Mouse (Mus musculus) brain, embryonic 18.5 days (tissue): Measurements from ENCODE around the gene C2.

Source experiments
- DNase-seq: peaks from one replicate; pipeline ENCODE4 v3.0.0-alpha.2; 2012; ENCODE audit warnings: low read depth, low spot score

Gene C2

GRCm38 (mm10) chr17:34881683-34882310 is 16.3 kb downstream of the C2 start, which contains the start of gene Gm20547:
TSS of gene Gm20547 (minus strand) at chr17:34882042.
- no peak for DNase-seq

GRCm38 (mm10) chr17:34881166-34881565 is 16.9 kb downstream of the C2 start:
- DNase-seq, result no peak

- DNase-seq, result no peak
Observed at GRCm38 (mm10) chr17:34879336-34879879, 18.7 kb downstream of the C2 start, which contains the start of gene Zbtb12. TSS of gene Zbtb12 (plus strand) at chr17:34879483.

- no peak for DNase-seq
Observed at GRCm38 (mm10) chr17:34874321-34874720, 23.7 kb downstream of the C2 start.

DNA sequence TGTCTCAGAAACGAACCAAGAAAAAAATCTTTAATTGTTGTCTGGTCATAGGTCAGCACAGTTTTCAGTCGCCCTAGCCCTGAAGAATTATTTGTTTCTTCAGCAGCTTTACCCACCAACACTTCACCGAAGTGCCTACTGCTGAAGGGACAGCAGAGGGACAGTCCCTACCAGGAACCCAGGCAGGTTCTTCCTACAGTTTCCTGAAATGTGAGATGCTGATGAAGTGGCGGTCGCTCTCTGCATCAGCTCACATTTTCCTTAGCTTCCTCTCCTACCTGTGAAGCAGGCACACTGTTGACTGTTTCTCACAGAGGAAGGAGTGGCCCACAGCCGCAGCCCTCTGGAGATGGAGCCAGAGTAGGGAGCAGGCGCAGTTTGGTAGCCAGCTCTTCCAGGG is 32.1 kb downstream of the C2 start:
- DNase-seq, result no peak

GRCm38 (mm10) chr17:34862416-34863081 is 35.5 kb downstream of the C2 start, which contains the start of gene Cfb:
TSS of gene Cfb (minus strand) at chr17:34862518.
- no peak for DNase-seq

DNA sequence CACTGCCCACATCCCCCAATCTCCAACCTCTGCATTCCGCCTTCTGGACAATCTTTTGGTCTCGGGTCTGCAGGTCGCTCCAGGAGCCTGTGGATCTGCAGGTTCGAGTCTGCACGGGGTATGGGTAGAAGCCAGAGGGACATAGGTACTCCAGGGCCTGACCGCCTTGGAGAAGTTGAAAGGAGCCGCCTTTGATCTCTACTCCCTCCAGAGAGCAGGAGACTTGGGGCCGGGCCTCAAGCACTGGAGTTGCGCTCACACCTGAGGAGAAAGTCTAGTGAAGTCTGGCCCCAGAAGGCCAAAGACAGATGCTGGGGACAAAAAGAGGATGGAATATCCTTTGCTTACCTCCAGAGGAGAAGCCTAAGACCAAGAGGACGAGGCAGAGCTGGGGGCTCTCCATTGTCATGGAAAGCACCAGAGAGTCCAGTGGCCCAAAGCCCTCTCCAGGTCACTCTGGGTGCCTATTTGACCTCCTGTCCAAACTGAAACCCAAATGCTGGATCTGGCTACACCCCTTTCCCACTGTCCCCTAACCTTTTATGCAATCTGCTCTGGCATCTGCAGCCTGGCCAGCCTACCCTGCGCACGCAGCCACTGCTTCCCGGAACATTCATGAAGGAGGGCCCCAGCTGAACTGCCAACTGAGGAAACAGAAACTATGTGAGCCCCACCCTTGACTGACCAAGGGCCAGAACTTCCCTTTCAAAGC is 36.2 kb downstream of the C2 start:
- no peak for DNase-seq

GRCm38 (mm10) chr17:34860514-34860913 is 37.6 kb downstream of the C2 start:
- no peak for DNase-seq

- no peak for DNase-seq
Observed at GRCm38 (mm10) chr17:34858670-34859069, 39.4 kb downstream of the C2 start.

- DNase-seq, result no peak
Observed at GRCm38 (mm10) chr17:34855825-34856224, 42.2 kb downstream of the C2 start.

GRCm38 (mm10) chr17:34854761-34855160 is 43.3 kb downstream of the C2 start:
- DNase-seq, result no peak

- no peak for DNase-seq
Observed at GRCm38 (mm10) chr17:34853511-34853910, 44.6 kb downstream of the C2 start.

- no peak for DNase-seq
Observed at GRCm38 (mm10) chr17:34850517-34851125, 47.4 kb downstream of the C2 start.

DNA sequence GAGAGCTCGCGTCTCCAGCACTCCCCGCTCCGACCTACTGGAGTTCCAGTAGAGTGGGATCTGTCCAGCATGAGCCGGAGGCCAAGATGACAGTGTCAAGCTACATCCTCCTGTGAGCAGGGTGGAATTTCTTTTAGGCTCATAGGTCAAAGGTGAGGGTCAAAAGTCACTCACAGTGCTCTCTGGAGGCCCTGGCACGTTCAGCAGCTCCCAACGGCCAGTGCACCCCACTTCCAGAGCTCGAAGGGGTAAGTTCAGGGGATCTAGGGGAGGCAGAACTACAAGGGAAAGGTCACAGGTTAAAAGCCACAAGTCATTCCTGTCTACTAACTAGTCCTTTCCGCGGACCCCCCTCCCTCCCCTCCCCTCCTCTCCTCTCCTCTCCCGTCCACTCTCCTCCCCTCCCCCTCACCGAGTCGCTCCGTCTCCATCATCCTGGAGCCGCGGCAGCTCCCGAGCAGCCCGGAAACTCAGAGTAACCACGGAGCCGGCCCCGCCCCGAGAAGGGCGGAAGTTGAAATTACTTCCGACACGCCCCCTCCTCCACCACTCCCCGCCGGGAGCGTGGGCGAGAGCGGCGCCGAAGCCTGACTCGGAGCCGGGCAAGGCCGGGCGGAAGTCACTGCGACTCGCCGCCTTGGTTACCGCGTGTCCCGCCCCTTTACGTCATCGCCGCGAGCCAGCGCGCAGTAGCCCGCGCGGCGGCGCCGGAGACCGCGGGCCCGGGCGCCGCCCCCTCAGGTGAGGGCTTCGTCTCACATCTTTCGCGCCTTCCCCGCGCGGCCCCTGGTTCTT is 48.1 kb downstream of the C2 start, which contains the start of the genes Skiv2l and Nelfe:
Skiv2l (minus strand) TSS at position 489 of the 795 bp plus-strand sequence.
Nelfe (plus strand) TSS at position 670 of the 795 bp plus-strand sequence.
- DNase-seq, result peak; percentile 91

DNA sequence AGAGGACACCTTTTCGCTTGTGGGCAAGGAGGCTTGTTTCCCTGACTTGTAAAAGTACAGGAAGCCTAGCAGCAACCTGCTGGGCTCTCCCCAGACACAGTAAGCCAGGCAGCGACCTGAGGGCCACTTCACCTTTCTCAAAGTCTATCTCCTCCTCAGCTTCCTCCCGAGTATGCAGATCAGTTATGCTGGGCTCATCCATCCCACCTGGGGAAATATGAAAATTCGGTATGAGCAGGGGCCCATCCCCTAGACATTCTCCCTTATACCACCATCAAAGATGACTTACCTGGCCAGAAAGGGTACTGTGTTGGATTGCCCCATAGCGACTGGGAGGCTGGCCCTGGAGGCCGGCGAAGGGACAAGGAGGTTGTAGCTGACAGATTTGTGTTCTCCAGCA is 50.5 kb downstream of the C2 start:
- no peak for DNase-seq

- no peak for DNase-seq
Observed at GRCm38 (mm10) chr17:34847192-34847591, 50.9 kb downstream of the C2 start.

DNA sequence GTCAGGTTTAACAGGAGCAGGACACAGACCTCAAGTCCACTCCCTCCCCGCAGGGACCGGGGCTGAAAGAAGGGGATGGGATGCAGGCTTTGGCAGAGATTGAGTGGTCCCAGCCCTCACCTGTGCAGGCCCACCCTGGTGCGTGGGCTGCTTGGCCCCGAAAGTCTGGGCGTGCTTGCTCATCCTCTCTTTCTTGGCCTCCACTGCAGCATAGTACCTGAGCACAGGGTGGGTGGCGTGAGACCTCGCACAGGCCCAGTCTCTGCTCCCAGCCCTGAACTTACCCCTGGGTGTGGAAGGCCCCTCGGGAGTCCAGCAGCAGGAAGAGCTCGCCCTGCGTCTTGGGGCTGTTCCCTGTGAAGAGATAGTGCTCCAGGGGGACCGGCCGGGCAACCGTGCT is 53.2 kb downstream of the C2 start:
- DNase-seq, result no peak

DNA sequence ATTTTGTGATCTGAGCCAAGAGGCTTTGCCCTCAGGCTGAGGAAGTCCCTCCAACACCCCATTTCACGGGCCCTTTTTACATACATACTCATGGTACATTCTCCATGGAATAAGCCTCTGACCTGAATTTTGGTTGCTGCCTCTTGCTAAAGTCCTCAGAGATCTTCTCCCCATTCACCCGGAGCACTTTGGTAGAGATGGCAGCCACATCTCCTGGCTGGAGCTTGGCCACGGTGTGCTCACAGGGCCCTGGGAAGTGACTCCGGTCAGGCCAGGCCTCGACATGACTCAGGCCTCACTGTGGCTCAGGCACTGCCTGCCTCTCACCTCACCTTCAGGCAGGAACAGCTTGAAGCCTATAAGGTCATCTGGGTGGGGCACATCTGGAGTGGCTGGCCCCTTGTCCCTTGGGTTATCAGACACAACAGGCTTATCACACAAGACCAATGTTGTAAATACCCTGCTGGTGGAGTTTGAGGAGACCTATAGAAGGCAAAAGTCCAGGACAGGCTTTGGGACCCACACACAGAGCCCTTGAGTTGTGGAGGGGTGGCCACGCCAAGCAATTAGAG is 57.2 kb downstream of the C2 start:
- DNase-seq, result no peak

DNA sequence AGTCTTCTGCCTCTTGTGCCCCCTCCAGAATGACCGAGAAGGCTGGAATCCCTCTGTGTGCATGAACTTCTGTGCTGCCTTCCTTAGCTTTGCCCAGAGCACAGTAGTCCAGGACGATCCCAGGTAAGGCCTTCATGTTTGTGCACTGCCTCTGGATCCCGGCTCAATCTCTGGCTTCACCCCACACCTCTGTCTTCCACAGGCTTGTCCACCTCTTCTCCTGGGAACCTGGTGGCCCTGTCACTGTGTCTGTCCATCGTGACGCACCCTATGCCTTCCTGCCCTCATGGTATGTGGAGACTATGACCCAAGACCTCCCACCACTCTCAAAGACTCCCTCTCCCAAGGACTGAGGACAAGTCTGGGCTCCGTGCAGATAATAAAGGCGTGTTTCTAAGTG is 59.3 kb downstream of the C2 start:
- DNase-seq, result no peak

- DNase-seq, result no peak
Observed at GRCm38 (mm10) chr17:34837464-34838324, 60.4 kb downstream of the C2 start.
